Mouse (Mus musculus): ENCODE results near the gene Arrb1. TPM values are rescaled to one million over a fixed set of nuclear protein-coding genes. Genes with fewer than 3 reads are reported as not detected.
"Not testable (repeated sequence)": the region's sequence is repeated elsewhere in the genome, so short reads cannot be mapped to it uniquely, and the experiment has no call there.

The Arrb1 gene
- 11.4 and 13.5 TPM in 2 replicates for polyA plus RNA-seq (2015; fragmentation: Nextera tagmentation; extraction: Ambion mirVana)

DNA sequence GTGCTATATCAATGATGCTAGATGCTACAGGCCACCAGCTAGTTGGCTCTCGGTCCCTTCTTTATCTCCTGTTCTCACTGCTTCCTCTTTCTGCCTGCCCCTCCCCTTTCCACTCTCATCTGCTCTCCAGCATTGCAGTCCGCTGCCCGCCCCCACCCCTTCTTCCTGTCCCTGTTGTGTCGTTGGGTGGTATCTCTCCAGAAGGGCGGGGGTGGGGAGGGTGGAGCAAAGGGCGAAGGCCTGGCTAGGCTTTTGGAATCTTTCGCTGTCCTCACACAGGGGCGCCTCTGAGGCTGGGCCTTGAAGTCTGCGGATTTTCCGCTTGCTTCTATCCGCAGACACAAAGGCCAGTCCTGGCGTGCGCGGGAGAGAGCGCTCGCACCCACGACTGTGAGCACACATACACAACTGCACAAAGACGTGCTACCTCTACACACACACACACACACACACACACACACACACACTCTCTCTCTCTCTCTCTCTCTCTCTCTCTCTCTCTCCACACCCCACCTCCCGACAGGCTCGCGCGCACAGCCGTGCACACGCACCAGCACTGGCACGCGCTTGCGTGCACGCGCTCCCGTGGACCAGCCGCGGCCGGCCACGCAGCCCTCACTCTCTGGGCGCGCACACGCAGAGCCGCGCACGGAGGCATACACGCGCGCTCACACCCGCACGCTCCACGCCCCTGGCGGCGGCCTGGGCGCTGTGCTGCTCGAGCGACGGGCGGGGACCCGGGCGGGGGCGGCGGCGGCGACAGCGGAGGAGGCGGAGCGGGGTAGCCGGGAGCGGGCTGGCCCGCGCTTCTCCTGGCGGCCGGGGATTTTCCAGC is at the start of gene Arrb1:
Gene Arrb1 (plus strand): TSS at position 566 of the 835 bp plus-strand sequence.
- WGBS: under 1% methylated on average over 68 of the region's 68 CpGs
- H3K4me1 ChIP-seq: peaks cover 35% of the 10 kb centered on the region
- ATAC-seq (ENCODE audit: insufficient read depth, low FRiP score, low read depth): peak; percentile 80
- H3K9ac ChIP-seq: peak within 1 kb of the TSS; percentile 67
- H3K4me3 ChIP-seq (replicated peaks): peak within 1 kb of the TSS; percentile 61
- H3K27ac ChIP-seq: peak within 1 kb of the TSS; percentile 71
- H3K36me3 ChIP-seq: no peaks in the 10 kb centered on the region
- peak within 1 kb of the TSS; percentile 85 for H3K4me2 ChIP-seq
- H3K27me3 ChIP-seq (replicated peaks): no peaks in the 10 kb centered on the region
- H3K9me3 ChIP-seq: no peaks in the 10 kb centered on the region

DNA sequence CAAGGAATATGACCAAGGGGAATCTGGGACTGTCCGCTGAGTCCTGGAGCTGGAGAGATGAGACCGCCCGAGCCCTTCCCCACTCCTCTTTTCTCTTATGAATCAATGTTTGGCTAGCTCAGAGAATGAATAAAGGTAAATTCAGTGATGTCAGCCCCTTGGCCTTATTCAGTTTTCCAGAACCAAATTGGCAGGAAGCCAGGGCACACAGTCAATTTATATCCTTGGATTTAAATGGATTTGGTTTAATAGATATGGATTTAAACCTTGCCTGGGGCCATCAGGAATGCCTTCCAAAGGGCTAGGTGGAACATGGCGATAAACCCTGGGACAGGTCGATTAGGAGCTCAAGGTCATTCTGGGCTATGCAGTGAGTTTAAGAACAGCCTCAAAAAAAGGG is 45.6 kb upstream of the Arrb1 start:
- H3K9ac ChIP-seq: no peak overlapping the region
- H3K4me2 ChIP-seq: no peak overlapping the region
- 57% methylated on average over 5 of the region's 5 CpGs for WGBS
- no peak overlapping the region for H3K4me3 ChIP-seq (replicated peaks)
- no peak for ATAC-seq (ENCODE audit: insufficient read depth, low FRiP score, low read depth)
- H3K27ac ChIP-seq: no peak overlapping the region
- no peaks in the 10 kb centered on the region for H3K36me3 ChIP-seq
- H3K4me1 ChIP-seq: 0 out of 2 replicates have a peak, but pooled peaks cover 3% of the 10 kb centered on the region
- no peaks in the 10 kb centered on the region for H3K9me3 ChIP-seq
- no peaks in the 10 kb centered on the region for H3K27me3 ChIP-seq (replicated peaks)

DNA sequence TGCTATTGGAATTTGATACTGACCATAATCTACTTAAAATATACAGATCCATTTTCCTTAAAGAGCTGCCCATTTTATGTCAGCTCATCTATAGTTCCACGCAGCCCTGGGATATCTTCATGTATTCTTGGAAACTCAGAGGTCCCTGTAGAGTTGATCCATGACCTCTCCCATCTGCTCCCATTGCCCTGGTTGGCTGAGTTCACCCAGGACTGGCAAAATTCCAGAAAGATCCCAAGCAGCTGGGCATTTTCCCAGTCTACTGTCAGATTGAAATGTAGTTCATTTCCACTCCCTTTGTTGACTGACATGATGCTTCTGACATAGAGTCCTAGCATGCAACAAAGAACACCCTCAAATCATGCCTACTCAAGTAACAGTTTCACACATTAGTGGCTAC is 36.1 kb upstream of the Arrb1 start:
- ATAC-seq (ENCODE audit: insufficient read depth, low FRiP score, low read depth): no peak
- Histone ChIP-seq H3K4me3 (replicated peaks) (no peak overlapping the region), H3K4me1 (no peaks in the 10 kb centered on the region), H3K9me3 (no peaks in the 10 kb centered on the region), H3K36me3 (no peaks in the 10 kb centered on the region), H3K4me2 (no peak overlapping the region), H3K9ac (no peak overlapping the region), H3K27me3 (replicated peaks) (no peaks in the 10 kb centered on the region), H3K27ac (no peak overlapping the region)
- WGBS: 57% methylated on average over 1 of the region's 1 CpGs

DNA sequence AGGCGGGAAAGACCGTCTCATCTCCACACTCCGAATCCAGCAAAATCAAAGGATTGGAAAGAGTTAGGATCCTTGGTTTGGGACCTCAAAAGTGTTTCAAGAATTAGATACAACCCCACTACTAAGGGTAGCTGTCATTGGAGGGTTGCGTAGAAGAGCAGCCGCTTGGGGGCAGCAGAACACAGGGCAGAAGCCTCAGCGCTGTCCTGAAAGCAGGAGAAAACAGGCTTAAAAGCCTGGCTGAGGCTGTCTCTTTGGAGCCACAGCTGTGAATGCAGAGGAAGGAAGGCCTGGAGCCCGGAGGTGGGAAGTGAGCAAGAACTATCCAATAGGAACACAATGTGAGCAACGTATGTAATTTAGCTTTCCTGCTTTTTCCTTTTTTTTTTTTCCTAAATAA is 35.1 kb upstream of the Arrb1 start:
- Histone ChIP-seq H3K36me3 (no peaks in the 10 kb centered on the region), H3K4me1 (no peaks in the 10 kb centered on the region), H3K27me3 (replicated peaks) (no peaks in the 10 kb centered on the region), H3K4me2 (no peak overlapping the region), H3K9me3 (no peaks in the 10 kb centered on the region), H3K9ac (no peak overlapping the region), H3K4me3 (replicated peaks) (no peak overlapping the region), H3K27ac (no peak overlapping the region)
- 3% methylated on average over 8 of the region's 8 CpGs for WGBS
- ATAC-seq (ENCODE audit: insufficient read depth, low FRiP score, low read depth): peak; percentile 75

DNA sequence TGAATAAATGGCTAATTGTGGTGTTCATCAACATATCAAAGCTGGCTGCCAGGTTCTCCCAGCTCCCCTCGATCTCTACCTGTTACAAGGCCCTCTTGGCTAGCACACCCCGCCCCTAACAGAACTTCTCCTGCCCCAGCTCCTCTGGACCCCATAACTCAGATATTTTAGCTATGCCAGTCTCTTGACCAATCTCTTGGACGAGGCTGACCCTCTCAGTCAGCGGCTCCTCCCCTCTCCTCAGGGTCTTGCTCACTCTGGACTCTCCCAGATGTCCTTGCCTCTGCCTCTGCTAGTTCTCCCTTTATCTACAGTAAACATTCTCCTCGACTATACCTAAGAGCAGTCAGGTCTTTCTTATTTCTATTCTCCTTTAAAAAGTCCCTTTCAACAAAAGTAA is 34.6 kb upstream of the Arrb1 start:
- ATAC-seq (ENCODE audit: insufficient read depth, low FRiP score, low read depth): peak; percentile 89; the same call in 1 of the 2 replicates

DNA sequence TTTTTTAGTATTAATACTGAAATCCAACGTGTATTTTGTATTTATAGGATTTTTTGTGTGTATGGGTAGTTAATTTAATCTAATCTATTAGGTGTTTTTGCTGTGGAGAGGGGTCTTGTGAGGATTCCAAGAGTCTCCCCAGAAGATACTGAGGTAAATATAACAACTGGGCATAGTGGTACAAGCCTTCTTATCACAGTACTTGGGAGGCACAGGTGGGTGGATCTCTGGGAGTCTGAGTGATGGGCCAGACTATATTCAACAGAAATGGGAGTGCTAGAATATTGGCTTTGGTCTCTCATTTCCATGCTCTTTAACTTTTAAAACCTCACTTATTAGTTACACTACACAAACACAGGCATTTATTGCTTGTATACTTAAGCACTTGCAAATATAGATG is 34.1 kb upstream of the Arrb1 start:
- ATAC-seq (ENCODE audit: insufficient read depth, low FRiP score, low read depth): peak; percentile 63; the same call in 1 of the 2 replicates
- WGBS: 36% methylated on average over 1 of the region's 1 CpGs
- Histone ChIP-seq H3K9ac (no peak overlapping the region), H3K4me3 (replicated peaks) (no peak overlapping the region), H3K27ac (no peak overlapping the region), H3K4me2 (no peak overlapping the region), H3K4me1 (no peaks in the 10 kb centered on the region), H3K9me3 (no peaks in the 10 kb centered on the region), H3K27me3 (replicated peaks) (no peaks in the 10 kb centered on the region), H3K36me3 (no peaks in the 10 kb centered on the region)

More for the DNA sequence above, 34.6 kb upstream of the Arrb1 start:
- Histone ChIP-seq H3K4me2 (no peak overlapping the region), H3K4me3 (replicated peaks) (no peak overlapping the region), H3K4me1 (no peaks in the 10 kb centered on the region), H3K9me3 (no peaks in the 10 kb centered on the region), H3K9ac (no peak overlapping the region), H3K36me3 (no peaks in the 10 kb centered on the region), H3K27me3 (replicated peaks) (no peaks in the 10 kb centered on the region), H3K27ac (no peak overlapping the region)
- WGBS: 28% methylated on average over 5 of the region's 5 CpGs

DNA sequence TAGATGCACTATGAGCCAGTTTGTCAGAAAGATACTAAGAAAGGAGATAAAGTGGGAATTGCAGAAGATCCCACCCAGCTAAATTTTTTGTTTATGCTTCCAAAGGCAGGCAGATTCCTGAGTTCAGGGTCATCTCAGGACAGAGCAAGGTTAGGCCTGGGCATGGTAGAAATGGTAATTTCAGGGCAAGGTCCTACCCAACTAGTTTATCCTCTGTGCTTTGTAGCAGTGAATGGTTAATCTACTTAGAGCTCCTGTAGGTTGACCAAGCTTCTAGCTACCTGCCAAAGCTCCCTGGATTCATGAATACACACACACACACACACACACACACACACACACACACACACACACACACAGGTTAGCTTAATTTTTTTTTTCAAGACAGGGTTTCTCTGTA is 30.7 kb upstream of the Arrb1 start:
- no peak overlapping the region for H3K27ac ChIP-seq
- H3K4me1 ChIP-seq: no peaks in the 10 kb centered on the region
- no peak overlapping the region for H3K9ac ChIP-seq
- H3K36me3 ChIP-seq: no peaks in the 10 kb centered on the region
- no peak overlapping the region for H3K4me3 ChIP-seq (replicated peaks)
- no peaks in the 10 kb centered on the region for H3K9me3 ChIP-seq
- H3K4me2 ChIP-seq: no peak overlapping the region
- no peak for ATAC-seq (ENCODE audit: insufficient read depth, low FRiP score, low read depth)
- no peaks in the 10 kb centered on the region for H3K27me3 ChIP-seq (replicated peaks)

DNA sequence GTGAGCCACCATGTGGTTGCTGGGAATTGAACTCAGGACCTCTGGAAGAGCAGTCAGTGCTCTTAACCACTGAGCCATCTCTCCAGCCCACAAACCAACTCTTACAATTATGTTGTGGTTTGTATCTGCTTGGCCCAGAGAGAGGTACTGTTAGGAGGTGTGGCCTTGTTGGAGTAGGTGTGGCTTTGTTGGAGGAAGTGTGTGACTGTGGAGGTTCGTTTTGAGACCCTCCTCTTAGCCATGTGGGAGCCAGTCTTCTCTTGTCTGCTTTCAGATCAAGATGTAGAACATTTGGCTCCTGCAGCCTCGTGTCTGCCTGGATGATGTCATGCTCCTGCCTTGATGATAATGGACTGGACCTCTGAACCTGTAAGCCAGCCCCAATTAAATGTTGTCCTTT is 27.1 kb upstream of the Arrb1 start:
- ATAC-seq (ENCODE audit: insufficient read depth, low FRiP score, low read depth); H3K9me3 ChIP-seq; H3K9ac ChIP-seq; H3K4me1 ChIP-seq; H3K27me3 ChIP-seq (replicated peaks); H3K36me3 ChIP-seq; H3K4me3 ChIP-seq (replicated peaks); H3K27ac ChIP-seq; H3K4me2 ChIP-seq: not testable (repeated sequence)
- 15% methylated on average over 2 of the region's 2 CpGs for WGBS

DNA sequence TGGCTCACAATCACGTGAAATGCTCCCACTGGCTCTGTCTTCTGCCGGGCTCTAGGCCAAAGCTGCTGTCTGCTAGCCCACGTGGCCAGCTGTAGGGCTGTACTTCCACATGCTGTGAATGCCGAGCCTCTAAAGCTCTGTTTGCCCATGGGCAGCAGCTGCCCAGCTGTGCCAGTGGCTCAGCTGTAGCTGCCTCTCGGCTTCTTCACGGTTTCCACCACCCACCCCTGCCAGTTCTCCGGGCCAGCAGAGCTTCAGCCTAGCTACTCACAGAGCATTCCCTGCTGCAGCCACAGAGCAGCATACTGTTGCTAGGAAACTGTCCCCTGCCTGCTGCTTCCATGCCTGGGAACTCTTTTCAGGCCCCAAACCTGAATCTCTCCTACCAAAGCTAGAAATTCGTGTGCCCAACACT is 25.2 kb upstream of the Arrb1 start:
- H3K27me3 ChIP-seq (replicated peaks): no peaks in the 10 kb centered on the region
- no peak overlapping the region for H3K27ac ChIP-seq
- 15% methylated on average over 8 of the region's 8 CpGs for WGBS
- H3K4me2 ChIP-seq: no peak overlapping the region
- no peak for ATAC-seq (ENCODE audit: insufficient read depth, low FRiP score, low read depth)
- no peaks in the 10 kb centered on the region for H3K9me3 ChIP-seq
- no peak overlapping the region for H3K9ac ChIP-seq
- no peaks in the 10 kb centered on the region for H3K36me3 ChIP-seq
- no peaks in the 10 kb centered on the region for H3K4me1 ChIP-seq
- no peak overlapping the region for H3K4me3 ChIP-seq (replicated peaks)

DNA sequence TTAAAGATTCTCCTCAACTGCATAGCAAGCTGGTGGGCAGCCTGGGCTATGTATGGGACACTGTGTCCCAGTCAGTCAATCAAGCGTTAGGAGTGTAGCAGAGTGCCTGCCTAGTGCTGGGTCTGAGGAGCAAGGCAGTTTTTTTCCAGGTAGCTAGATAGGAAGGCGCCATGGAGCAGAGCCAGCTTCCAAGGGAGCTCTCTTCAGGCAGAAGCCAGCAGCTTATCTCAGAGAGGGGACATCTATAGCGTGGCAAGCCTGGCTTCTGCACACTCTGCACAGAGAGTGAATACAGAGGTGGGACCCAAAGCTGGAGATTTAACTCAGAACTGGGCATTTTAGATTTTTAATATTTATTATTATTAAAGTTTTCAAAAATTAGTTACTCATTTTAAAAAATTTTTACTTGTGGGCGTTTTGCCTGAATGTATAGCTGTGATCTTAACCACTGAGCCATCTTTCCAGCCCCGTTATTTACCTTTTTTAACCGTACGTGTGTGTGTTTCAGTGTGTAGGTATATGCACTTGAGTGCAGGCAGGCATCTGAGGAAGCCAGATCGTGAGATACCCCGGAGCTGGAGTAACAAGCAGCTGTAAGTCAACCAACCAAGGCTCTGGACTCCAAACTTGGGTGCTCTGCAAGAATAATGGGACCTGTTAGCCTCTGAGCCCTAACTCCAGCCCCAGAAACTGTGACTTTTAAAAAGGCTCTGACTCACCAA is 19.0 kb upstream of the Arrb1 start:
- Histone ChIP-seq H3K9ac (no peak overlapping the region), H3K36me3 (no peaks in the 10 kb centered on the region), H3K27me3 (replicated peaks) (no peaks in the 10 kb centered on the region), H3K4me2 (no peak overlapping the region), H3K4me1 (peaks cover 10% of the 10 kb centered on the region), H3K9me3 (no peaks in the 10 kb centered on the region), H3K4me3 (replicated peaks) (no peak overlapping the region), H3K27ac (peak overlapping the region; percentile 36; the same call in 1 of the 2 replicates)
- 69% methylated on average over 9 of the region's 9 CpGs for WGBS
- no peak for ATAC-seq (ENCODE audit: insufficient read depth, low FRiP score, low read depth)

DNA sequence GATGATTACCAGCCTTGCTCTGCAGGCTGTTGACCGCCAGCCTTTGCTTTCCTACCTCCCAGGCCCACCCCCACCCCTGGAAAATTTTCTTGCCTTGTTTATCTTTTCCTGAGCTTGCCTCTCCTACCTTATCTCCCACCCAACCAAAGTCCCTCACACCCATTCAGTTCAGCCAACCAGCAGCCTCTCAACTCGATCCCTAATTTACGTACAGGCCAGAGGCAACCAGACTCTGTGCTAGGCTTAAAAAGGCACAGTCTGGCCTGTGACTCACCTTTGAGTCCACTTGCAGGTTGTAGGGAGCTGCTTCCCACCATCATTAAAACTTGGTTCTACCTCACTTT is 18.5 kb upstream of the Arrb1 start:
- peaks cover 10% of the 10 kb centered on the region for H3K4me1 ChIP-seq
- H3K9ac ChIP-seq: no peak overlapping the region
- H3K27me3 ChIP-seq (replicated peaks): no peaks in the 10 kb centered on the region
- peak overlapping the region; percentile 51; the same call in 1 of the 2 replicates for H3K27ac ChIP-seq
- no peak overlapping the region for H3K4me2 ChIP-seq
- 50% methylated on average over 3 of the region's 3 CpGs for WGBS
- ATAC-seq (ENCODE audit: insufficient read depth, low FRiP score, low read depth): peak; percentile 81
- no peaks in the 10 kb centered on the region for H3K36me3 ChIP-seq
- no peak overlapping the region for H3K4me3 ChIP-seq (replicated peaks)
- no peaks in the 10 kb centered on the region for H3K9me3 ChIP-seq

DNA sequence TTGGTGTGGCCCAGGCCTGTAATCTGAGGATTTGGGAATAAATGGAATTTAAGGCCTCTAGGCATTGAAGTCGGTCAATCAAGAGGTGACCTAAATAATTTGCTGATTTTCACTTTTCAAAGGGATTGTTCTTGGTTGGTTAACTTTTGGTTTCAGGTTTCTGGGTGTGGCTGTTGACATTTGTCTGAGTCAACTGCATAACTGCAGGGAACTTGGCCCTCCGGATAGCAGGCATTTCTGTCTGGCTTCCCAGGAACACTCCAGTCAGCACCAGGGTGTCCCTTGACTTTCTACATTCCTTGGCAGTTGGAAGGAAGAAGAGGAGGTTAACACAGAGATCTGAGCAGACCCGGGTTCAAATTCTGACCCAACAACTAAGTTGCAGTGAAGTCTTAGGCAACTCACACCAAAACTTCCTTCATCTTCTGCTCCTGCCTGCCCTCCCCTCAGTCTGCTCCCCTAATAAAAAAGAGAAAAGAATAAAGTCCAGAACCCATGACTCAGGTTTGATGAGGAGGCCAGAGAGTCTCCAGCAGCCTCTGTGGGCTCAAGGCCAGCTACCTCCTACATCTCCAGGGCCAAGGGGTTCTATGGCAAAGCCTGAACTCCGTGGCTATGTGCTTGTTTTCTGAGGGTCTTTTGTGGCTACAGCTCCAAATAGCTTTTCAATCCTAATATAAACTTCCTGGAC is 16.2 kb upstream of the Arrb1 start:
- no peak overlapping the region for H3K9ac ChIP-seq
- H3K4me3 ChIP-seq (replicated peaks): no peak overlapping the region
- peak; percentile 64 for ATAC-seq (ENCODE audit: insufficient read depth, low FRiP score, low read depth)
- H3K4me1 ChIP-seq: peaks cover 10% of the 10 kb centered on the region
- H3K36me3 ChIP-seq: no peaks in the 10 kb centered on the region
- no peak overlapping the region for H3K4me2 ChIP-seq
- H3K9me3 ChIP-seq: no peaks in the 10 kb centered on the region
- no peaks in the 10 kb centered on the region for H3K27me3 ChIP-seq (replicated peaks)
- 46% methylated on average over 4 of the region's 4 CpGs for WGBS
- H3K27ac ChIP-seq: peak overlapping the region; percentile 46
